Mouse (Mus musculus) neural tube, embryonic 13.5 days (tissue): ENCODE measurements around the gene Kcnq1. TPM values are rescaled to one million over a fixed set of nuclear protein-coding genes. Genes with fewer than 3 reads are reported as not detected.

ENCODE experiments used
- ATAC-seq: fragments of 200-750 bp; cut with Nextera tagmentation; 2 replicates; pipeline ENCODE4 v1.8.0; 2017; ENCODE audit warnings: low read depth, mild to moderate bottlenecking, moderate TSS enrichment, moderate library complexity
- H3K27ac ChIP-seq: fragments of 300-500 bp; sonication (generic); replicated peaks from 2 replicates; pipeline ENCODE4 v1.5.1; 2015; ENCODE audit warnings: moderate library complexity, mild to moderate bottlenecking, inconsistent platforms
- H3K27me3 ChIP-seq: fragments of 300-500 bp; sonication (generic); 2 replicates; pipeline ENCODE4 v1.6.1; 2015; ENCODE audit warnings: mild to moderate bottlenecking, inconsistent platforms
- H3K36me3 ChIP-seq: fragments of 300-500 bp; sonication (generic); 2 replicates; pipeline ENCODE4 v1.6.1; 2015; ENCODE audit warnings: mild to moderate bottlenecking, inconsistent platforms
- H3K4me1 ChIP-seq: fragments of 300-500 bp; sonication (generic); replicated peaks from 2 replicates; pipeline ENCODE4 v1.6.1; 2015; ENCODE audit warnings: inconsistent platforms
- H3K4me2 ChIP-seq: fragments of 300-500 bp; sonication (generic); 2 replicates; pipeline ENCODE4 v1.6.1; 2015; ENCODE audit warnings: inconsistent platforms, mild to moderate bottlenecking, moderate library complexity
- H3K4me3 ChIP-seq: fragments of 300-500 bp; sonication (generic); 2 replicates; pipeline ENCODE4 v1.5.1; 2015; ENCODE audit warnings: mild to moderate bottlenecking, inconsistent platforms
- H3K9ac ChIP-seq: fragments of 300-500 bp; sonication (generic); 2 replicates; pipeline ENCODE4 v1.6.1; 2015; ENCODE audit warnings: moderate library complexity, mild to moderate bottlenecking, inconsistent platforms
- H3K9me3 ChIP-seq: fragments of 300-500 bp; sonication (generic); 2 replicates; pipeline ENCODE4 v1.6.1; 2016; ENCODE audit warnings: inconsistent platforms
- WGBS: fragments of 180-500 bp; shearing (Covaris S2); methylation state at CpG from one replicate; pipeline ENCODE4 v1.1.7; 2015; 5-methylcytosine and 5-hydroxymethylcytosine counted together
- polyA plus RNA-seq: library from polyadenylated mRNA; unstranded; fragments of >200 nt; fragmentation: Nextera tagmentation; extraction: Ambion mirVana; gene quantifications from 2 replicates; pipeline ENCODE4 v1.2.1, GENCODE M21; 2015

The Kcnq1 gene
- polyA plus RNA-seq, 1 experiment from 2014 or later, result 1.3 TPM

GRCm38 (mm10) chr7:143167275-143167674 is 61.1 kb downstream of the Kcnq1 start:
- Histone ChIP-seq H3K4me2 (no peak overlapping the region), H3K4me3 (no peak overlapping the region), H3K36me3 (no peaks in the 10 kb centered on the region), H3K27ac (no peak overlapping the region), H3K9ac (no peak overlapping the region), H3K4me1 (no peaks in the 10 kb centered on the region), H3K27me3 (no peaks in the 10 kb centered on the region), H3K9me3 (no peaks in the 10 kb centered on the region)
- WGBS, result 77% methylated on average over 3 of the region's 3 CpGs
- no peak for ATAC-seq

GRCm38 (mm10) chr7:143169371-143169770 is 63.2 kb downstream of the Kcnq1 start:
- no peak for ATAC-seq
- Histone ChIP-seq H3K36me3 (no peaks in the 10 kb centered on the region), H3K27me3 (no peaks in the 10 kb centered on the region), H3K4me1 (peaks cover 2% of the 10 kb centered on the region), H3K4me3 (no peak overlapping the region), H3K27ac (no peak overlapping the region), H3K9ac (no peak overlapping the region), H3K9me3 (no peaks in the 10 kb centered on the region), H3K4me2 (no peak overlapping the region)
- WGBS, result 73% methylated on average over 3 of the region's 3 CpGs

GRCm38 (mm10) chr7:143172914-143173547 is 66.9 kb downstream of the Kcnq1 start:
- H3K9ac ChIP-seq, result no peak overlapping the region
- no peaks in the 10 kb centered on the region for H3K27me3 ChIP-seq
- no peak for ATAC-seq
- H3K36me3 ChIP-seq, result no peaks in the 10 kb centered on the region
- H3K4me2 ChIP-seq, result no peak overlapping the region
- no peak overlapping the region for H3K27ac ChIP-seq
- H3K4me1 ChIP-seq, result peaks cover 10% of the 10 kb centered on the region
- H3K4me3 ChIP-seq, result no peak overlapping the region
- WGBS, result 71% methylated on average over 5 of the region's 5 CpGs
- no peaks in the 10 kb centered on the region for H3K9me3 ChIP-seq

GRCm38 (mm10) chr7:143174633-143175032 is 68.5 kb downstream of the Kcnq1 start:
- no peaks in the 10 kb centered on the region for H3K36me3 ChIP-seq
- H3K4me2 ChIP-seq, result no peak overlapping the region
- H3K4me1 ChIP-seq, result peaks cover 17% of the 10 kb centered on the region
- 23% methylated on average over 6 of the region's 6 CpGs for WGBS
- H3K27me3 ChIP-seq, result no peaks in the 10 kb centered on the region
- ATAC-seq, result no peak
- no peak overlapping the region for H3K9ac ChIP-seq
- H3K27ac ChIP-seq, result no peak overlapping the region
- no peak overlapping the region for H3K4me3 ChIP-seq
- H3K9me3 ChIP-seq, result no peaks in the 10 kb centered on the region

GRCm38 (mm10) chr7:143178831-143179230 is 72.7 kb downstream of the Kcnq1 start:
- Histone ChIP-seq H3K9ac (no peak overlapping the region), H3K36me3 (no peaks in the 10 kb centered on the region), H3K27me3 (no peaks in the 10 kb centered on the region), H3K4me2 (no peak overlapping the region), H3K9me3 (no peaks in the 10 kb centered on the region), H3K27ac (no peak overlapping the region), H3K4me3 (no peak overlapping the region), H3K4me1 (peaks cover 28% of the 10 kb centered on the region)
- 40% methylated on average over 2 of the region's 2 CpGs for WGBS
- no peak for ATAC-seq

GRCm38 (mm10) chr7:143180761-143181160 is 74.6 kb downstream of the Kcnq1 start:
- Histone ChIP-seq H3K27ac (0 out of 2 replicates have a peak overlapping the region, but pooled peaks have one; percentile 5), H3K27me3 (no peaks in the 10 kb centered on the region), H3K9me3 (no peaks in the 10 kb centered on the region), H3K9ac (no peak overlapping the region), H3K4me2 (no peak overlapping the region), H3K36me3 (no peaks in the 10 kb centered on the region), H3K4me3 (no peak overlapping the region), H3K4me1 (peaks cover 19% of the 10 kb centered on the region)
- ATAC-seq, result peak; percentile 76; the same call in 1 of the 2 replicates
- 48% methylated on average over 3 of the region's 3 CpGs for WGBS

- Histone ChIP-seq H3K4me2 (no peak overlapping the region), H3K36me3 (no peaks in the 10 kb centered on the region), H3K4me3 (no peak overlapping the region), H3K27ac (0 out of 2 replicates have a peak overlapping the region, but pooled peaks have one; percentile 5), H3K4me1 (peaks cover 20% of the 10 kb centered on the region), H3K9me3 (no peaks in the 10 kb centered on the region), H3K9ac (no peak overlapping the region), H3K27me3 (no peaks in the 10 kb centered on the region)
- WGBS, result 90% methylated on average over 4 of the region's 4 CpGs
- ATAC-seq, result no peak
These were observed 75.1 kb downstream of the Kcnq1 start for GRCm38 (mm10) chr7:143181311-143181710.

- H3K27ac ChIP-seq, result no peak overlapping the region
- no peak overlapping the region for H3K9ac ChIP-seq
- H3K9me3 ChIP-seq, result no peaks in the 10 kb centered on the region
- no peaks in the 10 kb centered on the region for H3K36me3 ChIP-seq
- WGBS, result 86% methylated on average over 6 of the region's 6 CpGs
- ATAC-seq, result no peak
- no peaks in the 10 kb centered on the region for H3K27me3 ChIP-seq
- no peak overlapping the region for H3K4me3 ChIP-seq
- no peak overlapping the region for H3K4me2 ChIP-seq
- H3K4me1 ChIP-seq, result peaks cover 12% of the 10 kb centered on the region
These were observed 79.3 kb downstream of the Kcnq1 start for GRCm38 (mm10) chr7:143185506-143185905.

- 0 out of 2 replicates have a peak, but pooled peaks have one; percentile 15 for ATAC-seq
- Histone ChIP-seq H3K4me1 (0 out of 2 replicates have a peak, but pooled peaks cover 4% of the 10 kb centered on the region), H3K4me3 (no peak overlapping the region), H3K27me3 (no peaks in the 10 kb centered on the region), H3K9me3 (no peaks in the 10 kb centered on the region), H3K4me2 (no peak overlapping the region), H3K9ac (no peak overlapping the region), H3K36me3 (no peaks in the 10 kb centered on the region), H3K27ac (no peak overlapping the region)
- WGBS, result 70% methylated on average over 10 of the region's 10 CpGs
These were observed 80.2 kb downstream of the Kcnq1 start for GRCm38 (mm10) chr7:143186378-143186777.

- Histone ChIP-seq H3K9ac (no peak overlapping the region), H3K4me2 (no peak overlapping the region), H3K4me3 (no peak overlapping the region), H3K27ac (no peak overlapping the region), H3K36me3 (no peaks in the 10 kb centered on the region), H3K27me3 (no peaks in the 10 kb centered on the region), H3K4me1 (0 out of 2 replicates have a peak, but pooled peaks cover 3% of the 10 kb centered on the region), H3K9me3 (no peaks in the 10 kb centered on the region)
- ATAC-seq, result no peak
- WGBS, result 89% methylated on average over 3 of the region's 3 CpGs
These were observed 81.0 kb downstream of the Kcnq1 start for GRCm38 (mm10) chr7:143187181-143187580.

- H3K9ac ChIP-seq, result no peak overlapping the region
- no peak overlapping the region for H3K4me2 ChIP-seq
- H3K4me3 ChIP-seq, result no peak overlapping the region
- no peak overlapping the region for H3K27ac ChIP-seq
- H3K27me3 ChIP-seq, result no peaks in the 10 kb centered on the region
- 0 out of 2 replicates have a peak, but pooled peaks cover 3% of the 10 kb centered on the region for H3K4me1 ChIP-seq
- no peak for ATAC-seq
- no peaks in the 10 kb centered on the region for H3K9me3 ChIP-seq
- H3K36me3 ChIP-seq, result no peaks in the 10 kb centered on the region
- WGBS, result 83% methylated on average over 2 of the region's 2 CpGs
These were observed 82.4 kb downstream of the Kcnq1 start for GRCm38 (mm10) chr7:143188589-143188988.

GRCm38 (mm10) chr7:143189965-143190722 is 84.0 kb downstream of the Kcnq1 start:
- no peak overlapping the region for H3K27ac ChIP-seq
- 91% methylated on average over 3 of the region's 3 CpGs for WGBS
- H3K9ac ChIP-seq, result no peak overlapping the region
- no peak overlapping the region for H3K4me3 ChIP-seq
- H3K36me3 ChIP-seq, result no peaks in the 10 kb centered on the region
- H3K27me3 ChIP-seq, result no peaks in the 10 kb centered on the region
- no peaks in the 10 kb centered on the region for H3K9me3 ChIP-seq
- H3K4me2 ChIP-seq, result no peak overlapping the region
- ATAC-seq, result no peak
- H3K4me1 ChIP-seq, result 0 out of 2 replicates have a peak, but pooled peaks cover 3% of the 10 kb centered on the region
